In the genomic region with DNA sequence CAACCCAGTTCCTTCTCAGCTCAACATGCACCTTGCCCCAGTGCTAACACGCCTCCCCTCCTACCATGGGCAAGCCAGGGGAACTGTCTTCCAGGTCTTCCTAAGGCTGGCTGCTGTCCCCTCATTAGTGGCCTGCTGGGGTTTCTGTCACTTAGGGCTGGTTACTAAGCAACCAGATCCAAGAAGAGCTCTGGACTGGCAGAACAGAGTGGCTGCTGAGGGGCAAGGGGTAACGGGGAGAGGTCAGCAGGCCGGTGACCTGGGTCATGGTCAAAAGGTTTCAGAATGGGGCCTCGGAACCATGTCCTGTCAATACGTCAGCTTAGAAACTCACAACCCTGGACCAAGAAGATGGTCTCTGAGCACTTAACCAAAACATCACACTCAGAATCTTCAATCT, we compare ENCODE assay signal across 27 mouse cellular contexts. TPM values are rescaled to one million over a fixed set of nuclear protein-coding genes. Genes with fewer than 3 reads are reported as not detected.
DNase-seq lines count a peak whose midpoint lies in the region; TF ChIP-seq lines count a peak whose summit lies in the region.
"Had no signal": no experiment of that assay in that cellular context is flagged by ENCODE, and none has a peak within 500 bp of the region (broad histone marks: within the 10 kb centered on the region; RNA-seq: fewer than 3 reads in every experiment).

No protein-coding gene starts in this region.

- TF ChIP-seq POLR2A in liver, adult 2 months (IDR thresholded peaks at IDR 0.05; ENCODE audit: extremely low read depth, insufficient read depth, low read length) = no peak

- H3K4me3 ChIP-seq in heart, embryonic 10.5 days = no peak overlapping the region
- H3K4me3 ChIP-seq in liver, adult 2 months (ENCODE audit: insufficient read depth, low read depth, low read length) = no peak overlapping the region
- no peak overlapping the region for H3K4me3 ChIP-seq in embryonic facial prominence, embryonic 10.5 days
- H3K4me3 ChIP-seq: embryonic facial prominence, embryonic 13.5 days; heart, embryonic 15.5 days; hindbrain, embryonic 12.5 days; limb, embryonic 13.5 days; liver, embryonic 15.5 days had no signal

- no peaks in the 10 kb centered on the region for H3K36me3 ChIP-seq in heart, embryonic 10.5 days
- no peaks in the 10 kb centered on the region for H3K36me3 ChIP-seq in liver, adult 2 months (ENCODE audit: control insufficient read depth, insufficient read depth, low read length)
- H3K36me3 ChIP-seq in embryonic facial prominence, embryonic 10.5 days (replicated peaks) = no peaks in the 10 kb centered on the region
- H3K36me3 ChIP-seq: embryonic facial prominence, embryonic 13.5 days; heart, embryonic 15.5 days; hindbrain, embryonic 12.5 days; limb, embryonic 13.5 days; liver, embryonic 15.5 days had no signal

- H3K27ac ChIP-seq in heart, embryonic 10.5 days = 0 out of 2 replicates have a peak overlapping the region, but pooled peaks have one; percentile 37
- H3K27ac ChIP-seq in liver, adult 2 months (replicated peaks; ENCODE audit: insufficient read depth, low read depth, low read length) = no peak overlapping the region
- H3K27ac ChIP-seq in embryonic facial prominence, embryonic 10.5 days (replicated peaks) = peak overlapping the region; percentile 32; the same call in 1 of the 2 replicates
- H3K27ac ChIP-seq: embryonic facial prominence, embryonic 13.5 days; heart, embryonic 15.5 days; hindbrain, embryonic 12.5 days; limb, embryonic 13.5 days; liver, embryonic 15.5 days had no signal

- no peak for TF ChIP-seq CTCF in liver, adult 2 months (IDR thresholded peaks at IDR 0.05; ENCODE audit: low read depth, low read length)

- H3K9me3 ChIP-seq in heart, embryonic 10.5 days = no peaks in the 10 kb centered on the region
- no peaks in the 10 kb centered on the region for H3K9me3 ChIP-seq in embryonic facial prominence, embryonic 10.5 days
- H3K9me3 ChIP-seq: embryonic facial prominence, embryonic 13.5 days; heart, embryonic 15.5 days; hindbrain, embryonic 12.5 days; limb, embryonic 13.5 days; liver, embryonic 15.5 days had no signal

- DNase-seq in heart, embryonic 10.5 days (ENCODE audit: low spot score) = no peak
- no peak for DNase-seq in heart, adult 18-20 months
- DNase-seq in liver, adult 2 months (ENCODE audit: extremely low read depth, low read depth, low spot score) = peak; percentile 72
- DNase-seq in liver = no peak
- DNase-seq in embryonic facial prominence, embryonic 10.5 days (ENCODE audit: low spot score) = peak; percentile 38
- DNase-seq in retina, postnatal 1 day = peak; percentile 80
- DNase-seq in frontal cortex, postnatal 14 days (ENCODE audit: low spot score in 2 of 2) = no peak
- DNase-seq: cerebellum, adult 11-12 months; cerebellum, postnatal 36 days; thymus, postnatal 4 days had no signal

- H3K4me1 ChIP-seq in heart, embryonic 10.5 days = peaks cover 76% of the 10 kb centered on the region
- H3K4me1 ChIP-seq in liver, adult 2 months (ENCODE audit: control insufficient read depth, insufficient read depth, low read length) = peaks cover 11% of the 10 kb centered on the region
- H3K4me1 ChIP-seq in embryonic facial prominence, embryonic 10.5 days = peaks cover 86% of the 10 kb centered on the region

- peaks cover 34% of the 10 kb centered on the region for H3K27me3 ChIP-seq in heart, embryonic 10.5 days (ENCODE audit: insufficient read depth, poor library complexity, severe bottlenecking)
- H3K27me3 ChIP-seq in liver, adult 2 months (ENCODE audit: control insufficient read depth, insufficient read depth, low read length) = no peaks in the 10 kb centered on the region
- peaks cover 58% of the 10 kb centered on the region for H3K27me3 ChIP-seq in embryonic facial prominence, embryonic 10.5 days (replicated peaks; ENCODE audit: low read depth, poor library complexity, severe bottlenecking)
- H3K27me3 ChIP-seq: CH12.LX; embryonic facial prominence, embryonic 13.5 days had no signal

- no peaks in the 10 kb centered on the region for H3K79me2 ChIP-seq in liver, adult 2 months (ENCODE audit: control insufficient read depth, insufficient read depth, low read length)

- 32% methylated on average over 5 of the region's 5 CpGs for WGBS in heart, embryonic 10.5 days
- 20% methylated on average over 5 of the region's 5 CpGs for WGBS in liver, adult 2 months
- WGBS in embryonic facial prominence, embryonic 10.5 days = 13% methylated on average over 5 of the region's 5 CpGs

- H3K9ac ChIP-seq in liver, adult 2 months (ENCODE audit: low read depth, low read length) = no peak overlapping the region
- H3K9ac ChIP-seq: embryonic facial prominence, embryonic 13.5 days; heart, embryonic 15.5 days; hindbrain, embryonic 12.5 days; limb, embryonic 13.5 days; liver, embryonic 15.5 days had no signal

RNA-seq across cellular contexts. Expression of gene 1700017B05Rik, which starts 5.0 kb away (rescaled TPM):
- 22.7 and 31.3 TPM in 2 replicates for polyA plus RNA-seq in heart, embryonic 10.5 days (2016; fragmentation: Nextera tagmentation; extraction: Ambion mirVana)
- 10 to 100 TPM in 1 of 2 experiments, 1 to 10 TPM in 1; 8.9 to 11.5 TPM for total RNA-seq in heart, adult 18-20 months (2021)
- total RNA-seq in liver, adult 2 months (2014; rRNA removed) = 1.7 and 4.4 TPM in 2 replicates
- 4.9 and 6.3 TPM in 2 replicates for polyA plus RNA-seq in liver, adult 2 months (2012; rRNA removed)
- polyA plus RNA-seq in embryonic facial prominence, embryonic 10.5 days (2016; fragmentation: Nextera tagmentation; extraction: Ambion mirVana) = 15.6 and 16.8 TPM in 2 replicates

RNA-seq across cellular contexts. Expression of gene Trcg1, which starts 31.1 kb away (rescaled TPM):
- polyA plus RNA-seq in heart, embryonic 10.5 days (2016; fragmentation: Nextera tagmentation; extraction: Ambion mirVana) = not detected in 2 replicates
- not detected for total RNA-seq in heart, adult 18-20 months (2021)
- total RNA-seq in liver, adult 2 months (2014; rRNA removed) = not detected in 2 replicates
- not detected in 2 replicates for polyA plus RNA-seq in liver, adult 2 months (2012; rRNA removed)
- polyA plus RNA-seq in embryonic facial prominence, embryonic 10.5 days (2016; fragmentation: Nextera tagmentation; extraction: Ambion mirVana) = 0.07 TPM in 1 of 2 replicates, not detected in the other
- total RNA-seq: adrenal gland, postnatal 14 days; CH12.LX; gastrocnemius, adult 8-10 months; granulocyte monocyte progenitor cell, adult 5-6 weeks; layer of hippocampus, postnatal 25 days; left cerebral cortex, postnatal 10 days; MEL; monocyte, adult 5-6 weeks had no signal
- polyA plus RNA-seq: embryonic facial prominence, embryonic 13.5 days; heart, embryonic 15.5 days; hindbrain, embryonic 12.5 days; intestine, postnatal 0 days; kidney, embryonic 16.5 days; limb, embryonic 13.5 days; liver, embryonic 15.5 days; lung, postnatal 0 days; neural tube, embryonic 11.5 days had no signal

Comparison
In these comparisons a context has a peak if more than half of its experiments do, and no peak if none do; other contexts are left out.
1. DNase-seq: peak in liver, adult 2 months (single experiment), embryonic facial prominence, embryonic 10.5 days (single experiment) and retina, postnatal 1 day (single experiment); none in heart, embryonic 10.5 days (single experiment), heart, adult 18-20 months (0 of 2), liver (single experiment) and frontal cortex, postnatal 14 days (0 of 2).